Mouse (Mus musculus): Measurements from ENCODE around the gene Pum1. TPM values are rescaled to one million over a fixed set of nuclear protein-coding genes. Genes with fewer than 3 reads are reported as not detected.
"Not testable (repeated sequence)": the region's sequence is repeated elsewhere in the genome, so short reads cannot be mapped to it uniquely, and the experiment has no call there.

Gene Pum1
- polyA plus RNA-seq (2015; fragmentation: Nextera tagmentation; extraction: Ambion mirVana), result 91.0 and 92.6 TPM in 2 replicates

DNA sequence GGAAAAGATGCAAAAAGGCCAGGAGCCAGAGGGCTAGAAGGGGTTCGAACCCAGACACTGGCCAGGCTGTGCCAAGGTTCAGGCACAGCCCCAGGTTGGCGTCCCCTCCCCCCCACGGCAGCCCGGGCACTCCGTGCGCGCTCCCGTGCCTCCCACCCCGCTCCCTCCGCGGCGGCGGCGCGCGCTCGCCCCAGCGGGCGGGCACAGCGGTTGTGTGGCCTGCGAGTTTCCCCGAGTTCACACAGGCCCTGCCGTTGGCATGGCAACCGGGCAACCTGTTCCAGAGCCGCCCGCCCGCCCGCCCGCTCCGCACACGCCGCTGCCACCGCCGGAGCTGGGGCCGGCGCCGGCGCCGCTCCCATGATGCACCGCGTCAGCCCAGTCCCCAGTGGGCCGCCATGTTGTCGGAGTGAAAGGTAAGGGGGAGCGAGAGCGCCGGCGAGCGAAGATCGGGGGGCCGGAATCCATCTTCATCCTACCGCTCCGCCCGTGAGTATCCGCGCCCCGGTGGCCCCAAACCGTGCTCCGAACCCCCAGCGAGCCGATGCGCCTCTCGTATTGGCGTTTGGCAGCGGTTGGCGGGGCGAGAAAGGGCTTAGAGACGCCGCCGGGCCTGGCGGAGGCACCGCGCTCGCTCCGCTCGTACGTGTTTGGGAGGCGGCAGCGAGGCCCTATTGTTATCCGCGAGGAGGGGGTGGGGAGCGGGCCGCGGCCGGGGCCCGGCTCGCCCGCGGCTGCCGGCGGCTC, at the start of gene Pum1:
Gene Pum1, plus strand, starts transcription at position 343 of the 747 bp plus-strand sequence.
- H3K4me3 ChIP-seq, result peak within 1 kb of the TSS; percentile 62
- peak; percentile 95 for ATAC-seq (ENCODE audit: low FRiP score, low read depth)
- under 1% methylated on average over 84 of the region's 90 CpGs for WGBS

DNA sequence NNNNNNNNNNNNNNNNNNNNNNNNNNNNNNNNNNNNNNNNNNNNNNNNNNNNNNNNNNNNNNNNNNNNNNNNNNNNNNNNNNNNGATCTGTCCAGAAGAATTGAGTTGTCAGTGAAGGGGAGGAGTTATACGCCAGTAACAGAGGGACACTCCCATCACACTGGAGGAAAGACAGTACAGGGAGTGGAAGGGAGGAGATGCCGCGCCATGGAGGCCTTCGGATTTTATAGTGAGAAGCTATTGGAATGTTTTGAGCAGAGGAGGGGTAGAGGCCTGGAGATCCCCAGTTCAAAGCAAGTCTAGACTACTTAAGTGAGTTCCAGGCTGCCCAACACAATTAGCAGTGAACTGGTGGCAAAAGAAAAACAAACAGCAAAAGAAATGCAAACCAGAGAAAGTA, 33.7 kb upstream of the Pum1 start:
- Histone ChIP-seq H3K36me3 (no peaks in the 10 kb centered on the region), H3K4me3 (no peak overlapping the region), H3K9me3 (no peaks in the 10 kb centered on the region), H3K9ac (no peak overlapping the region), H3K4me2 (peak overlapping the region; percentile 40), H3K4me1 (replicated peaks) (no peaks in the 10 kb centered on the region), H3K27me3 (no peaks in the 10 kb centered on the region), H3K27ac (replicated peaks) (peak overlapping the region; percentile 57; the same call in 1 of the 2 replicates)
- WGBS, result 6% methylated on average over 4 of the region's 4 CpGs
- ATAC-seq (ENCODE audit: low FRiP score, low read depth), result peak; percentile 65

More for the DNA sequence above, at the start of gene Pum1:
- Histone ChIP-seq H3K9ac (peak within 1 kb of the TSS; percentile 79), H3K4me2 (peak within 1 kb of the TSS; percentile 80), H3K27me3 (no peaks in the 10 kb centered on the region), H3K27ac (replicated peaks) (peak within 1 kb of the TSS; percentile 96), H3K36me3 (no peaks in the 10 kb centered on the region), H3K9me3 (no peaks in the 10 kb centered on the region), H3K4me1 (replicated peaks) (peaks cover 40% of the 10 kb centered on the region)

DNA sequence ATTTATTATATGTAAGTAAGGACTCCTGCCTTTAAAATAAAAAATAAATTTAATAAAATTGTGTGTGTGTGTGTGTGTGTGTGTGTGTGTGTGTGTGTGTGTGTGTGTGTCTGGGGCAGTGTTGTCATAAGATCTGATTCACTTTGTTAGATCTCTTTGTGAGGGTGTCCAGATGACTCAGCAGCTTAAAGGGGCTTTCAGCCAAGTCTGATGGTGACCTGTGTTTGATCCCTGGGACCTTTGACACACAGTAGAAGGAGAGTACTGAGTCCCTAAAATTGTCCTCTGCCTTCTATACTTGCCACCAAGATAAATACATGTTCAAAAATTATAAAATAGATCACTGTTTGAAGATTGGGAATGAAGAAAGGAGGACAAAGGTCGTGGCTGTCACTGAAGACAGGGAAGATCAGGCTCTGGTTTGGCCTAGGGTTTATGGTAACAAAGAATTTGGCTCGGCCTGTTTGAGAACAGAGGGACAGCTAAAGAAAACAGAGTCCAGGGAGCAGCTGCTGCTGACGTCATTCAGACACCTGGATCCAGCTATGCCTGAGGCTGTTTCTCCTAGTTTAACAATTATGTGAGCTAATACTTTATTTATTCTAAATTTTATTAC, 32.8 kb upstream of the Pum1 start:
- no peak overlapping the region for H3K4me3 ChIP-seq
- no peaks in the 10 kb centered on the region for H3K4me1 ChIP-seq (replicated peaks)
- no peak for ATAC-seq (ENCODE audit: low FRiP score, low read depth)
- no peak overlapping the region for H3K4me2 ChIP-seq
- no peak overlapping the region for H3K9ac ChIP-seq
- H3K9me3 ChIP-seq, result no peaks in the 10 kb centered on the region
- WGBS, result 61% methylated on average over 3 of the region's 3 CpGs
- no peaks in the 10 kb centered on the region for H3K27me3 ChIP-seq
- H3K36me3 ChIP-seq, result no peaks in the 10 kb centered on the region
- no peak overlapping the region for H3K27ac ChIP-seq (replicated peaks)

DNA sequence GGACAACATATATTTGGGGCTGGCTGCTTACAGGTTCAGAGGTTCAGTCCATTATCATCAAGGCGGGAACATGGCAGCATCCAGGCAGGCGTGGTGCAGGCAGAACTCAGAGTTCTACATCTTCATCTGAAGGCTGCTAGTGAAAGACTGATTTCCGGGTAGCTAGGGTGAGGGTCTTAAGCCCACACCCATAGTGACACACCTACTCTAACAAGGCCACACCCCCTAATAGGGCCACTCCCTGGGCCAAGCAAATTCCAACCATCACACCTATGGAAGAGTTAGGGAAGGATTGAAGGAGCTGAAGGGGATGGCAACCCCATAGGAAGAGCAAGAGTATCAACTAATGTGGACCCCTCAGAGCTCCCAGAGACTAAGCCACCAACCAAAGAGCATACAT, 28.0 kb upstream of the Pum1 start:
- H3K27ac ChIP-seq (replicated peaks); H3K9me3 ChIP-seq; H3K4me3 ChIP-seq; H3K27me3 ChIP-seq; H3K4me2 ChIP-seq; H3K4me1 ChIP-seq (replicated peaks); H3K36me3 ChIP-seq; H3K9ac ChIP-seq; ATAC-seq (ENCODE audit: low FRiP score, low read depth): not testable (repeated sequence)
- 91% methylated on average over 3 of the region's 3 CpGs for WGBS

DNA sequence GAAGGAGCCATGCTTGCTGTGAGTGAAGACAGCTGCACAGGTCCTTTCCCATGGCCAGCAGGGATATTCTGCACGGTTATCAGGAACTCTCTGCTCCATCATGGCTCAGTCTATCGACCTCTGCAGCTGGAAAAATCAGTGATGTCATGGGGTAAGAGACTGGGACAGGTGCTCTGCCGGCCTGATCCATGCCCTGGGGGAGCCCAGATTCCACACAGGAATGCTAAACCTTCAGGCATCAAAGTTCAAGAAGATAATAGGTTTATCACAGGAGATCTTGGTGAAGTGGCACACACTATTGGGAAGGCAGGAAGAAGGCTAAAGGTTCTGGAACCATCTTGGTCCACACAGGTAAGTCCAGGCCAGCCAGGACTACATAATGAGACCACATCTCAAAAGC, 26.4 kb upstream of the Pum1 start:
- ATAC-seq (ENCODE audit: low FRiP score, low read depth), result no peak
- Histone ChIP-seq H3K9ac (no peak overlapping the region), H3K27me3 (no peaks in the 10 kb centered on the region), H3K4me3 (no peak overlapping the region), H3K4me1 (replicated peaks) (no peaks in the 10 kb centered on the region), H3K4me2 (no peak overlapping the region), H3K27ac (replicated peaks) (no peak overlapping the region), H3K9me3 (no peaks in the 10 kb centered on the region), H3K36me3 (no peaks in the 10 kb centered on the region)
- WGBS, result 85% methylated on average over 3 of the region's 3 CpGs

DNA sequence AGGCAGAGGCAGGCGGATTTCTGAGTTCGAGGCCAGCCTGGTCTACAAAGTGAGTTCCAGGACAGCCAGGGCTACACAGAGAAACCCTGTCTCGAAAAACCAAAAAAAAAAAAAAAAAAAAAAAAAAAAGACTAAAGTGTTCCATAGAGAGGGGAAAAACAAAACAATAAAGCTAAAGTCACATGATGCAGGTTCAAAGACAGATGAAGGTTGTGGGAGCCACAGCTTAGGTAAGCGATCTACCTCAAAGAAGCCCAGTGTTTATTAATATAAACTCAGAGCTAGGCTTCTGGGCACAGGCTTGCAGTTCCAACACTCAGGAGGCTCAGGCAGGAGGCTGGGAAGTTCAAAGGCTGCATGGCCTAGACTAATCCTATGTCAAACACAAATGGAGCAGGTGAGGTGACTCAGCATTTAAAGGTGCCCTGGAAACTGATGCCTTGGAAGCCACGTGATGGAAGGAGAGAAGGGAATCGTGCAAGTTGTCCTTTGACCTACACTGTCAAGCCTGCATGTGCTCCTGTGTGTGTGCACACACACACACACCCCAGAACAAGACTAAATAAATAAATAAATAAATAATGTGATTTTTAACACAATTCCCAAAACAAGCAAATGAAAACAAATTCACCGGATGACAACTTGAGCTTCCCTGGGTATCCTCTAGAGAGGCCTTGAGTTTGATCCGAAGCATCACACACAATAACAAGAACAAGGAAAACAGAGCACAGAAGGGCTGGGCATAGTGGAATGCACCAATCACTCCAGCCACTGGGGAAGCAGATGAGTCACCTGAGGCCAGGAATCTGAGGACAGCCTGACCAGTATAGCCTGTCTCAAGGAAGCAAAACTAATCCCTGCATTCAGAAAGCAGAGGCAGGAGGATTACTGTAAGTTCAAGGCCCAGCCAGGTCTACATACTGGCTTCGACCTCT, 25.4 kb upstream of the Pum1 start:
- Histone ChIP-seq H3K9ac (no peak overlapping the region), H3K36me3 (no peaks in the 10 kb centered on the region), H3K9me3 (no peaks in the 10 kb centered on the region), H3K4me3 (no peak overlapping the region), H3K27ac (replicated peaks) (no peak overlapping the region), H3K4me2 (no peak overlapping the region), H3K27me3 (no peaks in the 10 kb centered on the region), H3K4me1 (replicated peaks) (no peaks in the 10 kb centered on the region)
- no peak for ATAC-seq (ENCODE audit: low FRiP score, low read depth)
- WGBS, result 89% methylated on average over 8 of the region's 9 CpGs

DNA sequence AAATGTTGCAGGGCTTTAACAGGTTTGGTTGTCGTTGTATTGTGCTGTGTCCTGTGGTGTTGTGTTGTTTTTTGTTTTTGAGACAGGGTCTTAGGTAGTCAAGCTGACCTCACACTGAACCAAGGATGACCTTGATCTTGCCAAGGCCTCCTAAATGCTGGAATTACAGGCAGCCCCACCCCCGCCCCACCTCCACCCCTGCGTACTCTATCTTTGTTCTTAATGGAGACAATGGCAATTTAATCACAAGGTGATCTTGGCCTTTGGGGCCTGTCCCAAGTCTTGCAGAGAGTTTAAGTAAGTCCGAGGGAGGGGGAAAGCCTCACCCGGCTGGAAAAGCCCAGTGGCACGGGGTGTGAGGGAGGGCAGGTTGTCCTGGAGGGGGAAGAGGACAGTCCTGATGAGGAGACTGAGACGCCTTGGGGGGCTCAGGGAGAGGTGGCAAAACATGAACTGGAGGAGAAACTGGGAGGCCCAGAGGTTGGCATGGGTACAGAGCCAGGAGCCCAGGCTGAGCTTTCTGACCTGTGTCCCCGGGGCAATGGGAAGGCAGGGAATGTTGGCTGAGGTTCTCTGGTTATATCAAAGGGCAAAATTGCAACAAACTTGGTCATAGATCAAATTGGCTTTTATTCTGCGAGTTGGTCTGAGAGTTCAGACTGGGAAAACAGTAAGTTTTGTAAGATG, 22.9 kb upstream of the Pum1 start:
- no peak overlapping the region for H3K4me3 ChIP-seq
- no peaks in the 10 kb centered on the region for H3K4me1 ChIP-seq (replicated peaks)
- no peak for ATAC-seq (ENCODE audit: low FRiP score, low read depth)
- no peaks in the 10 kb centered on the region for H3K9me3 ChIP-seq
- no peak overlapping the region for H3K9ac ChIP-seq
- no peaks in the 10 kb centered on the region for H3K36me3 ChIP-seq
- no peak overlapping the region for H3K4me2 ChIP-seq
- no peaks in the 10 kb centered on the region for H3K27me3 ChIP-seq
- 76% methylated on average over 9 of the region's 9 CpGs for WGBS
- no peak overlapping the region for H3K27ac ChIP-seq (replicated peaks)

DNA sequence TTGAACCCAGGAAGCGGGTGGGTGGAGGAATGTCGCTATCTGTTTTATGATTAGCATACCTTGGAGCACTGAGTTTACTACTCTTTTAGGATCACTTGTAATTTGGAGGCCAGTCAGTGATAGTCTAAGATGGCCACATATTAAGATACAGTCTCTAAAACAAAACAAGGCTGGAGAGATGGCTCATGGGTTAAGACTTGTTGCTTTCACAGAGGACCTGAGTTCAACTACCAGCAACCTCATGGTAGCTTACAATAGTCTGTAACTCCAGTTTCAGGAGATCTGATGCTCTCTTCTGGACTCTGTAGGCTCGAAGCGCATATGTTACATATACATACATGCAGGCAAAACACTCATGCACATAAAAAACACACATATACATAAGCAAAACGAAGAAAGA, 20.7 kb upstream of the Pum1 start:
- WGBS, result 88% methylated on average over 5 of the region's 5 CpGs
- H3K9ac ChIP-seq, result no peak overlapping the region
- H3K27me3 ChIP-seq, result no peaks in the 10 kb centered on the region
- H3K4me2 ChIP-seq, result no peak overlapping the region
- H3K9me3 ChIP-seq, result no peaks in the 10 kb centered on the region
- H3K27ac ChIP-seq (replicated peaks), result no peak overlapping the region
- H3K36me3 ChIP-seq, result no peaks in the 10 kb centered on the region
- H3K4me3 ChIP-seq, result no peak overlapping the region
- no peak for ATAC-seq (ENCODE audit: low FRiP score, low read depth)
- H3K4me1 ChIP-seq (replicated peaks), result no peaks in the 10 kb centered on the region

DNA sequence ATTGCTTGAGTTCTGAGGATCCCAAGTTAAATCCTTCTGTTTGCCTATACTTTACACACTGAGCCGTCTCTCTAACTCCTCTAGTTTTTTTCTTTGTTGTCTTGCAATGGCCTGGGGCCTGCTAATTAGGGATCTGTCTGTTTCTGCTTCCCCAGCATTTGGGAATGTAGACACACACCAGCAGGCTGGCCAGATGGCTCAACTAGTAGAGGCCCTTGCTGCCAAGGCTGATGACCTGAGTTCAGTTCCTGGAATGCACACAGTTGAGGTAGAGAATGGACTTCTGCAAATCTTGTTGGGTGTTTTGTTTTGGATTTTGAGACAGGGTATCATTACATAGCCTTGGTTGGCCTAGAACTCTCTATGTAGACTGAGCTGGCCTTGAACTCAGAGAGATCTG, 17.7 kb upstream of the Pum1 start:
- ATAC-seq (ENCODE audit: low FRiP score, low read depth), result no peak
- Histone ChIP-seq H3K9me3 (no peaks in the 10 kb centered on the region), H3K9ac (no peak overlapping the region), H3K4me1 (replicated peaks) (no peaks in the 10 kb centered on the region), H3K27me3 (no peaks in the 10 kb centered on the region), H3K27ac (replicated peaks) (no peak overlapping the region), H3K4me3 (no peak overlapping the region), H3K36me3 (no peaks in the 10 kb centered on the region), H3K4me2 (no peak overlapping the region)
- WGBS, result 64% methylated on average over 1 of the region's 1 CpGs

DNA sequence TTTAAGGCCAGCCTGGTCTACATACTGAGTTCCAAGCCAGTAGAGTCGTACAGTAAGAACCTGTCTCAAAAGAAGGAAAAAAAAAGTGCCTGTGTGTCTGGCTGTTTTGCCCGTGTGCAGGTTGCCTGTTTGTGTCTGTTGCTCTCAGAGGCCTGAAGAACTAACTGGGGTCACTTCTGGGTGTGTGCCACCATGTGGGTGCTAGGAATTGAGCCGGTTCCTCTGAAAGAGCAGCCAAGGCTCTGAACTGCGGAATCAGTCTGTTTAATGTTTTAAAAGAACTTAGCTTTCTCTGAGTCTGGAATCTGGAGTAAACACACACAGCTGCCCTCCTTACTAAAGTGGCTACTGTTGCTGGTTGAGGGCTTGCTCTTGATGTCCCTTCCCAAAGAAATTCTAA, 11.8 kb upstream of the Pum1 start:
- H3K9ac ChIP-seq, result no peak overlapping the region

DNA sequence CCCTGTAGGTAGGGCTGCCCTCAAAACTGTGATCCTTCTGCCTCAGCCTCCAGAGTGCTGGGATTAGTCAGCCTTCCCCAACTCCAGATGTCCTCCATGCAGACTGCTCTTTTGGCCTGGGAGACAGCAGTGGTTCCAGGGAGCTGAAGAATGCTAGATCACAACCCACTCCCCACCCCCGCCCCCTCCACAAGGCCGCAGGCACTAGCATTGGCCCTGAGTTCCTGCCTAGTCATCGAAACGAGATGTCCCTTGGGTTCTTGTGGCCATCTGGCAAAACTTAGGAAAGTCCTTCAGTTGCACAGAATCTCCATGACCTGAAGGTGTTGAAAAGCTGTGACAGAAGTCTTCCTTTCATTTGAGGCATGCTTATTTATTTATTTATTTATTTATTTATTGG, 10.6 kb upstream of the Pum1 start:
- 61% methylated on average over 4 of the region's 4 CpGs for WGBS
- H3K9me3 ChIP-seq, result no peaks in the 10 kb centered on the region
- ATAC-seq (ENCODE audit: low FRiP score, low read depth), result no peak
- no peak overlapping the region for H3K4me3 ChIP-seq
- H3K9ac ChIP-seq, result no peak overlapping the region
- no peaks in the 10 kb centered on the region for H3K27me3 ChIP-seq
- H3K4me2 ChIP-seq, result no peak overlapping the region
- no peaks in the 10 kb centered on the region for H3K4me1 ChIP-seq (replicated peaks)
- no peaks in the 10 kb centered on the region for H3K36me3 ChIP-seq
- no peak overlapping the region for H3K27ac ChIP-seq (replicated peaks)

More for the DNA sequence above, 11.8 kb upstream of the Pum1 start:
- 78% methylated on average over 4 of the region's 4 CpGs for WGBS
- Histone ChIP-seq H3K4me1 (replicated peaks) (no peaks in the 10 kb centered on the region), H3K36me3 (no peaks in the 10 kb centered on the region), H3K27ac (replicated peaks) (no peak overlapping the region), H3K27me3 (no peaks in the 10 kb centered on the region), H3K9me3 (no peaks in the 10 kb centered on the region), H3K4me3 (no peak overlapping the region), H3K4me2 (no peak overlapping the region)
- no peak for ATAC-seq (ENCODE audit: low FRiP score, low read depth)
